Mouse (Mus musculus) inflammation-experienced regulatory T-cells, adult 16 weeks (primary cell): Measurements from ENCODE around the gene Tcp10a. TPM values are rescaled to one million over a fixed set of nuclear protein-coding genes. Genes with fewer than 3 reads are reported as not detected.

Experiments
- polyA plus RNA-seq: library from polyadenylated mRNA; unstranded; fragments of 100-300 nt; shearing (Covaris generic); gene quantifications from one replicate; pipeline ENCODE4 v1.2.1, GENCODE M21; 2017

The Tcp10a gene
- not detected for polyA plus RNA-seq

GRCm38 (mm10) chr17:7324346-7324745 is at the start of gene Tcp10a:
Gene Tcp10a (plus strand): TSS chr17:7324646.

DNA sequence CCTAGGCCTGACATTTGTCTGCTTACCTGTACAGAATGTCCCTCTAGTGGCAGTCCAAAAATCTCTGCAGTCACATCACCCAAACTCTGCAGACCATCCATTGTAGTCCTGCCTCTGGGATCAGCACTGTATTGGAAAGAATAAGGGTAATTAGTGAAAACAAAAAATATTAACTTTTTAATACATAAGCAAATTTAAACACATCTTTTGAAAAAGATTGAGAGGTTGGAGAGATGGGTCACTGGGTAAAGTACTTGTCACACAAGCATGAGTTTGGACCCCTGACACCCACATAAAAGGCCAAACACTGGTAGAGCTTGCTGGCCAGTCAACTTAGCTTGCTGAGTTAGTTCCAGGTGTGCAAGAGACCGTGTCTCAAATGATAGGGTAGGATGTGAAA is 28.1 kb downstream of the Tcp10a start, which contains the start of gene Ttll2:
Gene Ttll2 (minus strand): TSS at position 101 of the 400 bp plus-strand sequence.

DNA sequence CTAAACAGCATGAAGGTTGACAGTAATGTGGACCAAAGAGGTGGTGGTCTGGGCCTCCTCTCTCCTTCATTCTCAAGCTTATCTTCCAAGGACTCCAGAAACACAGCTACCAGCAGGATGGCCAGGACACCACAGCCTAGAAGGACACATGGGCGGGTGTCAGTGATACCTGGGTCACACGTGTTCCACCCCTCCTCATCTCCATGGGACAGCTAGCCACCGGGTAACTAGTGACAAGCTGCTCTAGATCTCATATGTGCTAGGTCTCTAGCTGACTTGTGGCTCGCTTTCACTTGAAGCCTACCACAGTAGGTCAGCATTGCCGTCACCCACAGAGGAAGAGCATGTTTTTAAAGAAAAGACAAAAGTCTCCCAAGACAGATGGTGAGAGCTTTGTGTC is 47.4 kb downstream of the Tcp10a start, which contains the start of gene Gm49630:
Gene Gm49630 (minus strand): TSS at position 101 of the 400 bp plus-strand sequence.

DNA sequence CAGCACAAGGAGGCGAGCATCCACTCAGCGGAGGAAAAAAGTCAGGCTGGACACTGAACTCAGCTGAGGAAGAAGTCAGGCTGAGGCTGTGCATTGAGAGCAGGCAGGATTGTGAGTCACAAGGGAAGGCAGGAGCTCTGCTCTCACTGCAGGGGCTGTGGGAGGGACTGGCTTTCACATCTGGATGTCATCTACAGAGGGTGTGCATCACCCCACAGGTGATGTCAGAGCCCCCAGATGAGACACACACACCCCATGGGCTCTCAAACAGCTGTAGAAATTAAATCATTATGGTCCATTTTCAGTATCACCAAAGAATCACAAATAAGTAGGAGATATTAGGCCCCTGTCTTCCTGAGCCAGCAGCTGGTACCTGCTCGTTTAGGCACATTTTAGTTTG is 60.9 kb downstream of the Tcp10a start, which contains the start of gene Unc93a2:
Gene Unc93a2 (minus strand): TSS at position 101 of the 400 bp plus-strand sequence.

Other genes starting within 250 kb of the Tcp10a start
- gene Rps6ka2, start 154.5 kb upstream of the Tcp10a start, polyA plus RNA-seq, result 1.1 TPM
- not detected for gene Ttll2, start 28.1 kb downstream of the Tcp10a start, polyA plus RNA-seq
- not detected for gene Gm49630, start 47.3 kb downstream of the Tcp10a start, polyA plus RNA-seq
- not detected for gene Unc93a2, start 60.8 kb downstream of the Tcp10a start, polyA plus RNA-seq